Mouse (Mus musculus) neural tube, embryonic 11.5 days (tissue): ENCODE results near the gene Alox12. TPM values are rescaled to one million over a fixed set of nuclear protein-coding genes. Genes with fewer than 3 reads are reported as not detected.

ENCODE experiments used
- ATAC-seq: fragments of 200-750 bp; cut with Nextera tagmentation; 2 replicates; pipeline ENCODE4 v1.8.0; 2017; ENCODE audit warnings: moderate number of reproducible peaks, mild to moderate bottlenecking, moderate TSS enrichment, moderate library complexity; ENCODE audit not compliant: insufficient read depth, low FRiP score, low TSS enrichment
- DNase-seq: peaks from one replicate; pipeline ENCODE4 v3.0.0-alpha.2; 2015; ENCODE audit warnings: low spot score
- H3K27ac ChIP-seq: fragments of 300-500 bp; sonication (generic); 2 replicates; pipeline ENCODE4 v1.5.1; 2014; ENCODE audit warnings: low read depth, mild to moderate bottlenecking, low read length
- H3K27me3 ChIP-seq: fragments of 300-500 bp; sonication (generic); 2 replicates; pipeline ENCODE4 v1.6.1; 2014; ENCODE audit warnings: mild to moderate bottlenecking, low read length, mixed read lengths; ENCODE audit not compliant: control insufficient read depth, insufficient read depth
- H3K36me3 ChIP-seq: fragments of 300-500 bp; sonication (generic); 2 replicates; pipeline ENCODE4 v1.6.1; 2014; ENCODE audit warnings: mild to moderate bottlenecking, low read length, moderate library complexity, mixed read lengths; ENCODE audit not compliant: control insufficient read depth, insufficient read depth
- H3K4me1 ChIP-seq: fragments of 300-500 bp; sonication (generic); 2 replicates; pipeline ENCODE4 v1.6.1; 2014; ENCODE audit warnings: low read length, mixed read lengths; ENCODE audit not compliant: control insufficient read depth, insufficient read depth
- H3K4me2 ChIP-seq: fragments of 300-500 bp; sonication (generic); 2 replicates; pipeline ENCODE4 v1.6.1; 2014; ENCODE audit warnings: low read depth, mild to moderate bottlenecking, moderate library complexity
- H3K4me3 ChIP-seq: fragments of 300-500 bp; sonication (generic); 2 replicates; pipeline ENCODE4 v1.5.1; 2014; ENCODE audit warnings: low read depth, low read length
- H3K9ac ChIP-seq: fragments of 300-500 bp; sonication (generic); 2 replicates; pipeline ENCODE4 v1.6.1; 2014; ENCODE audit warnings: mild to moderate bottlenecking, low read length
- H3K9me3 ChIP-seq: fragments of 300-500 bp; sonication (generic); 2 replicates; pipeline ENCODE4 v1.6.1; 2016; ENCODE audit warnings: low read length; ENCODE audit not compliant: control insufficient read depth
- WGBS: fragments of 180-500 bp; shearing (Covaris S2); extraction: QIAGEN DNeasy Blood & Tissue Kit; methylation state at CpG from one replicate; pipeline ENCODE4 v1.1.7; 2014; 5-methylcytosine and 5-hydroxymethylcytosine counted together
- polyA plus RNA-seq: library from polyadenylated mRNA; unstranded; fragments of >200 nt; fragmentation: Nextera tagmentation; extraction: Ambion mirVana; gene quantifications from 2 replicates; pipeline ENCODE4 v1.2.1, GENCODE M21; 2014

Gene Alox12
- polyA plus RNA-seq, 1 experiment from 2014 or later = 4.0 TPM

GRCm38 (mm10) chr11:70254337-70254736, 816 bp downstream of the Alox12 start:
- no peak overlapping the region for H3K9ac ChIP-seq
- H3K4me1 ChIP-seq = no peaks in the 10 kb centered on the region
- WGBS = 2% methylated on average over 18 of the region's 18 CpGs
- DNase-seq (no peak), ATAC-seq (no peak)
- H3K9me3 ChIP-seq = no peaks in the 10 kb centered on the region
- H3K27ac ChIP-seq = no peak overlapping the region
- H3K4me3 ChIP-seq = 0 out of 2 replicates have a peak overlapping the region, but pooled peaks have one; percentile 21
- peaks cover 38% of the 10 kb centered on the region for H3K27me3 ChIP-seq
- peak overlapping the region; percentile 38; the same call in 1 of the 2 replicates for H3K4me2 ChIP-seq
- H3K36me3 ChIP-seq = no peaks in the 10 kb centered on the region

- Histone ChIP-seq H3K4me2 (no peak overlapping the region), H3K36me3 (no peaks in the 10 kb centered on the region), H3K4me1 (no peaks in the 10 kb centered on the region), H3K9ac (no peak overlapping the region), H3K27me3 (peaks cover 38% of the 10 kb centered on the region), H3K4me3 (no peak overlapping the region), H3K27ac (no peak overlapping the region), H3K9me3 (no peaks in the 10 kb centered on the region)
- 85% methylated on average over 8 of the region's 8 CpGs for WGBS
- DNase-seq (no peak), ATAC-seq (no peak)
These were observed 3.3 kb downstream of the Alox12 start for GRCm38 (mm10) chr11:70251853-70252252.

- ATAC-seq = no peak
- no peak for DNase-seq
- no peak overlapping the region for H3K9ac ChIP-seq
- H3K27ac ChIP-seq = no peak overlapping the region
- peaks cover 31% of the 10 kb centered on the region for H3K27me3 ChIP-seq
- no peaks in the 10 kb centered on the region for H3K9me3 ChIP-seq
- H3K36me3 ChIP-seq = no peaks in the 10 kb centered on the region
- H3K4me3 ChIP-seq = no peak overlapping the region
- no peaks in the 10 kb centered on the region for H3K4me1 ChIP-seq
- no peak overlapping the region for H3K4me2 ChIP-seq
- WGBS = 77% methylated on average over 11 of the region's 11 CpGs
These were observed 5.0 kb downstream of the Alox12 start for GRCm38 (mm10) chr11:70250150-70250549.

- H3K4me1 ChIP-seq = no peaks in the 10 kb centered on the region
- H3K27ac ChIP-seq = no peak overlapping the region
- ATAC-seq (no peak), DNase-seq (no peak)
- peaks cover 3% of the 10 kb centered on the region; the same call in 1 of the 2 replicates for H3K27me3 ChIP-seq
- no peak overlapping the region for H3K4me3 ChIP-seq
- no peak overlapping the region for H3K4me2 ChIP-seq
- 53% methylated on average over 9 of the region's 9 CpGs for WGBS
- H3K9ac ChIP-seq = no peak overlapping the region
- H3K36me3 ChIP-seq = no peaks in the 10 kb centered on the region
- H3K9me3 ChIP-seq = no peaks in the 10 kb centered on the region
These were observed 7.9 kb downstream of the Alox12 start for GRCm38 (mm10) chr11:70247136-70247845.

- Histone ChIP-seq H3K9me3 (no peaks in the 10 kb centered on the region), H3K27ac (no peak overlapping the region), H3K4me1 (peaks cover 13% of the 10 kb centered on the region), H3K4me2 (no peak overlapping the region), H3K27me3 (no peaks in the 10 kb centered on the region), H3K36me3 (no peaks in the 10 kb centered on the region), H3K9ac (no peak overlapping the region), H3K4me3 (no peak overlapping the region)
- DNase-seq (no peak), ATAC-seq (no peak)
- 64% methylated on average over 11 of the region's 11 CpGs for WGBS
These were observed 12.6 kb downstream of the Alox12 start for GRCm38 (mm10) chr11:70242591-70242990.

GRCm38 (mm10) chr11:70239541-70240279, 15.4 kb downstream of the Alox12 start, which contains the start of the genes Gm21988 and Rnasek:
Gene Gm21988, minus strand, starts transcription at chr11:70239830.
Gene Rnasek, minus strand, starts transcription at chr11:70239842.
- H3K36me3 ChIP-seq = 0 out of 2 replicates have a peak, but pooled peaks cover 4% of the 10 kb centered on the region
- DNase-seq (peak; percentile 88), ATAC-seq (peak; percentile 35; the same call in 1 of the 2 replicates)
- peak within 1 kb of the TSS; percentile 94 for H3K4me3 ChIP-seq
- H3K9me3 ChIP-seq = no peaks in the 10 kb centered on the region
- peak within 1 kb of the TSS; percentile 88 for H3K9ac ChIP-seq
- H3K27ac ChIP-seq = peak within 1 kb of the TSS; percentile 21; the same call in 1 of the 2 replicates
- 0% methylated on average over 30 of the region's 35 CpGs for WGBS
- H3K27me3 ChIP-seq = no peaks in the 10 kb centered on the region
- peaks cover 18% of the 10 kb centered on the region for H3K4me1 ChIP-seq
- peak within 1 kb of the TSS; percentile 97 for H3K4me2 ChIP-seq

- H3K4me2 ChIP-seq = peak overlapping the region; percentile 97
- WGBS = 14% methylated on average over 23 of the region's 23 CpGs
- peak overlapping the region; percentile 21; the same call in 1 of the 2 replicates for H3K27ac ChIP-seq
- peak overlapping the region; percentile 94 for H3K4me3 ChIP-seq
- H3K4me1 ChIP-seq = peaks cover 18% of the 10 kb centered on the region
- ATAC-seq (no peak), DNase-seq (no peak)
- no peaks in the 10 kb centered on the region for H3K9me3 ChIP-seq
- peak overlapping the region; percentile 88 for H3K9ac ChIP-seq
- no peaks in the 10 kb centered on the region for H3K27me3 ChIP-seq
- 0 out of 2 replicates have a peak, but pooled peaks cover 4% of the 10 kb centered on the region for H3K36me3 ChIP-seq
These were observed 16.3 kb downstream of the Alox12 start for GRCm38 (mm10) chr11:70238591-70239440.

GRCm38 (mm10) chr11:70237457-70238167, 17.5 kb downstream of the Alox12 start, which contains the start of gene 0610010K14Rik:
Gene 0610010K14Rik, minus strand, starts transcription at chr11:70237914.
- H3K4me2 ChIP-seq = peak within 1 kb of the TSS; percentile 97
- DNase-seq = peak; percentile 97
- H3K4me1 ChIP-seq = peaks cover 18% of the 10 kb centered on the region
- H3K4me3 ChIP-seq = peak within 1 kb of the TSS; percentile 94
- 0 out of 2 replicates have a peak, but pooled peaks cover 4% of the 10 kb centered on the region for H3K36me3 ChIP-seq
- no peaks in the 10 kb centered on the region for H3K9me3 ChIP-seq
- peak within 1 kb of the TSS; percentile 88 for H3K9ac ChIP-seq
- H3K27me3 ChIP-seq = no peaks in the 10 kb centered on the region
- peak; percentile 92 for ATAC-seq
- under 1% methylated on average over 45 of the region's 70 CpGs for WGBS
- peak within 1 kb of the TSS; percentile 88 for H3K27ac ChIP-seq
